Mouse (Mus musculus) MEL (cell line): Measurements from ENCODE around the gene Tuba3a. TPM values are rescaled to one million over a fixed set of nuclear protein-coding genes. Genes with fewer than 3 reads are reported as not detected.

Source experiments
- polyA plus RNA-seq, 2 experiments: library from polyadenylated mRNA; stranded (reverse) in 1 of 2; unstranded in 1 of 2; fragments of >175 nt in 1 of 2; fragments of >200 nt in 1 of 2; gene quantifications; 2 replicates each; pipeline versions ENCODE4 v1.2.1 to v1.2.4; 2012; ENCODE audit warnings: low replicate concordance in 2 of 2, low read depth in 1 of 2; ENCODE audit not compliant: insufficient read length in 2 of 2, insufficient read depth in 1 of 2, missing spikeins in 1 of 2
- total RNA-seq: library from RNA; depleted of rRNA; stranded (reverse); fragments of 300-350 nt; gene quantifications from 2 replicates; pipeline ENCODE4 v1.2.3, GENCODE M21; 2012; rRNA removed

Tuba3a gene
- total and polyA plus RNA-seq, 3 experiments: 0.06 TPM; not detected in 2

Other genes with a start within 250 kb of the Tuba3a start
- gene Ing4, start 246.3 kb downstream of the Tuba3a start, total RNA-seq: 26.3 and 29.5 TPM in 2 replicates
- 10 to 100 TPM in 1 of 2 experiments, not detected in 1; 34.9 TPM for gene Ing4, start 246.3 kb downstream of the Tuba3a start, polyA plus RNA-seq
- 1.2 and 3.3 TPM in 2 replicates for gene Acrbp, start 236.4 kb downstream of the Tuba3a start, total RNA-seq
- 1 to 10 TPM in 1 of 2 experiments, not detected in 1; 5.3 TPM for gene Acrbp, start 236.4 kb downstream of the Tuba3a start, polyA plus RNA-seq
- gene Lpar5, start 218.1 kb downstream of the Tuba3a start, total RNA-seq: 2.8 and 3.5 TPM in 2 replicates
- gene Lpar5, start 218.1 kb downstream of the Tuba3a start, polyA plus RNA-seq: 10 to 100 TPM in 1 of 2 experiments, not detected in 1; 16.2 TPM
- 173 and 193 TPM in 2 replicates for gene Chd4, start 190.1 kb downstream of the Tuba3a start, total RNA-seq
- 100 to 1,000 TPM in 1 of 2 experiments, 10 to 100 TPM in 1; 93.0 to 232 TPM for gene Chd4, start 190.1 kb downstream of the Tuba3a start, polyA plus RNA-seq
- gene Nop2, start 154.1 kb downstream of the Tuba3a start, total RNA-seq: 210 and 263 TPM in 2 replicates
- 100 to 1,000 TPM; 221 to 337 TPM for gene Nop2, start 154.1 kb downstream of the Tuba3a start, polyA plus RNA-seq
- 75.4 and 96.1 TPM in 2 replicates for gene Iffo1, start 140.8 kb downstream of the Tuba3a start, total RNA-seq
- 10 to 100 TPM in 1 of 2 experiments, not detected in 1; 96.9 TPM for gene Iffo1, start 140.8 kb downstream of the Tuba3a start, polyA plus RNA-seq
- gene Gapdh, start 119.6 kb downstream of the Tuba3a start, total RNA-seq: 723 and 1,144 TPM in 2 replicates
- gene Gapdh, start 119.6 kb downstream of the Tuba3a start, polyA plus RNA-seq: 1,000 to 10,000 TPM in 1 of 2 experiments, not detected in 1; 1,834 TPM
- gene Ncapd2, start 94.3 kb downstream of the Tuba3a start, total RNA-seq: 86.6 and 88.8 TPM in 2 replicates
- gene Ncapd2, start 94.3 kb downstream of the Tuba3a start, polyA plus RNA-seq: 100 to 1,000 TPM in 1 of 2 experiments, not detected in 1; 394 TPM
- gene Mrpl51, start 94.2 kb downstream of the Tuba3a start, total RNA-seq: 208 and 251 TPM in 2 replicates
- gene Mrpl51, start 94.2 kb downstream of the Tuba3a start, polyA plus RNA-seq: 100 to 1,000 TPM in 1 of 2 experiments, not detected in 1; 286 TPM
- 1.1 and 1.5 TPM in 2 replicates for gene Vamp1, start 70.5 kb downstream of the Tuba3a start, total RNA-seq
- gene Vamp1, start 70.5 kb downstream of the Tuba3a start, polyA plus RNA-seq: 1 to 10 TPM in 1 of 2 experiments, not detected in 1; 5.5 TPM
- 2.1 and 2.5 TPM in 2 replicates for gene Tapbpl, start 54.2 kb downstream of the Tuba3a start, total RNA-seq
- 1 to 10 TPM in 1 of 2 experiments, not detected in 1; 5.2 TPM for gene Tapbpl, start 54.2 kb downstream of the Tuba3a start, polyA plus RNA-seq
- gene Cd27, start 49.0 kb downstream of the Tuba3a start, total RNA-seq: not detected in 2 replicates
- under 1 TPM in 1 of 2 experiments, not detected in 1; 0.46 TPM for gene Cd27, start 49.0 kb downstream of the Tuba3a start, polyA plus RNA-seq
- 35.0 and 47.6 TPM in 2 replicates for gene Ltbr, start 27.8 kb upstream of the Tuba3a start, total RNA-seq
- 10 to 100 TPM in 1 of 2 experiments, not detected in 1; 64.2 TPM for gene Ltbr, start 27.8 kb upstream of the Tuba3a start, polyA plus RNA-seq
- gene Scnn1a, start 34.6 kb upstream of the Tuba3a start, total RNA-seq: 0.07 TPM in 1 of 2 replicates, not detected in the other
- under 1 TPM in 1 of 2 experiments, not detected in 1; 0.50 TPM for gene Scnn1a, start 34.6 kb upstream of the Tuba3a start, polyA plus RNA-seq
- 16.6 and 22.0 TPM in 2 replicates for gene Tnfrsf1a, start 63.3 kb upstream of the Tuba3a start, total RNA-seq
- 10 to 100 TPM in 1 of 2 experiments, not detected in 1; 43.4 TPM for gene Tnfrsf1a, start 63.3 kb upstream of the Tuba3a start, polyA plus RNA-seq
- not detected in 2 replicates for gene Plekhg6, start 94.8 kb upstream of the Tuba3a start, total RNA-seq
- gene Plekhg6, start 94.8 kb upstream of the Tuba3a start, polyA plus RNA-seq: under 1 TPM in 1 of 2 experiments, not detected in 1; 0.13 TPM
- 3.6 and 4.2 TPM in 2 replicates for gene Cd9, start 208.7 kb upstream of the Tuba3a start, total RNA-seq
- 10 to 100 TPM in 1 of 2 experiments, not detected in 1; 10.9 TPM for gene Cd9, start 208.7 kb upstream of the Tuba3a start, polyA plus RNA-seq